Mouse (Mus musculus) cortical plate, adult 2 months (tissue): ENCODE measurements around the gene Dgkh.

Source experiments
- CTCF ChIP-seq: fragments of 200-500 bp; IDR thresholded peaks from 2 replicates; pipeline ENCODE4 v1.5.1; 2011; ENCODE audit warnings: mild to moderate bottlenecking, control low read depth, low read length; ENCODE audit not compliant: insufficient read depth; ENCODE audit errors: extremely low read depth
- POLR2A ChIP-seq: fragments of 200-500 bp; IDR thresholded peaks from 2 replicates; pipeline ENCODE4 v1.6.1; 2011; ENCODE audit warnings: mild to moderate bottlenecking, low read length, control low read depth; ENCODE audit not compliant: insufficient read depth; ENCODE audit errors: extremely low read depth

GRCm38 (mm10) chr14:78759491-78759890 is 26.9 kb upstream of the Dgkh start:
- TF ChIP-seq CTCF (no peak), POLR2A (no peak)
